Mouse (Mus musculus): ENCODE results near the gene Raf1. TPM values are rescaled to one million over a fixed set of nuclear protein-coding genes. Genes with fewer than 3 reads are reported as not detected.
A peak's percentile ranks its signal among the peaks of the same experiment; 100 is the strongest.

Gene Raf1
- polyA plus RNA-seq, 1 experiment from 2014 or later: 141 TPM

- 63% methylated on average over 4 of the region's 4 CpGs for WGBS
- peak overlapping the region; percentile 72; the same call in 1 of the 2 replicates for H3K4me3 ChIP-seq (ENCODE audit: low read depth, low read length)
- H3K27ac ChIP-seq (replicated peaks; ENCODE audit: low read depth, low read length): no peak overlapping the region
- peak overlapping the region; percentile 34; the same call in 1 of the 2 replicates for H3K4me2 ChIP-seq (ENCODE audit: low read depth, severe bottlenecking)
- no peaks in the 10 kb centered on the region for H3K4me1 ChIP-seq (ENCODE audit: control insufficient read depth, insufficient read depth, low read length)
- H3K9ac ChIP-seq (ENCODE audit: low read length): no peak overlapping the region
- H3K27me3 ChIP-seq (ENCODE audit: control insufficient read depth, insufficient read depth, low read length): no peaks in the 10 kb centered on the region
- H3K36me3 ChIP-seq (ENCODE audit: control insufficient read depth, insufficient read depth, low read length): no peaks in the 10 kb centered on the region
- ATAC-seq (ENCODE audit: insufficient number of reproducible peaks, low FRiP score, low TSS enrichment, low read depth): peak; percentile 18; the same call in 1 of the 2 replicates
- no peaks in the 10 kb centered on the region for H3K9me3 ChIP-seq (ENCODE audit: control insufficient read depth, low read length)
- DNase-seq (ENCODE audit: low spot score): no peak
These were observed 75.1 kb downstream of the Raf1 start for GRCm38 (mm10) chr6:115601322-115601714.

GRCm38 (mm10) chr6:115595667-115596066 lies 80.8 kb downstream of the Raf1 start:
- Histone ChIP-seq H3K4me1 (ENCODE audit: control insufficient read depth, insufficient read depth, low read length) (no peaks in the 10 kb centered on the region), H3K9me3 (ENCODE audit: control insufficient read depth, low read length) (no peaks in the 10 kb centered on the region), H3K36me3 (ENCODE audit: control insufficient read depth, insufficient read depth, low read length) (no peaks in the 10 kb centered on the region), H3K27ac (replicated peaks; ENCODE audit: low read depth, low read length) (no peak overlapping the region), H3K27me3 (ENCODE audit: control insufficient read depth, insufficient read depth, low read length) (no peaks in the 10 kb centered on the region), H3K9ac (ENCODE audit: low read length) (no peak overlapping the region), H3K4me3 (ENCODE audit: low read depth, low read length) (no peak overlapping the region), H3K4me2 (ENCODE audit: low read depth, severe bottlenecking) (no peak overlapping the region)
- WGBS: 61% methylated on average over 3 of the region's 3 CpGs
- ATAC-seq (ENCODE audit: insufficient number of reproducible peaks, low FRiP score, low TSS enrichment, low read depth) (no peak), DNase-seq (ENCODE audit: low spot score) (no peak)

GRCm38 (mm10) chr6:115594463-115594862 lies 82.0 kb downstream of the Raf1 start:
- H3K36me3 ChIP-seq (ENCODE audit: control insufficient read depth, insufficient read depth, low read length): no peaks in the 10 kb centered on the region
- 81% methylated on average over 3 of the region's 3 CpGs for WGBS
- no peaks in the 10 kb centered on the region for H3K4me1 ChIP-seq (ENCODE audit: control insufficient read depth, insufficient read depth, low read length)
- H3K4me2 ChIP-seq (ENCODE audit: low read depth, severe bottlenecking): no peak overlapping the region
- no peak overlapping the region for H3K9ac ChIP-seq (ENCODE audit: low read length)
- no peak for DNase-seq (ENCODE audit: low spot score)
- H3K27me3 ChIP-seq (ENCODE audit: control insufficient read depth, insufficient read depth, low read length): no peaks in the 10 kb centered on the region
- H3K4me3 ChIP-seq (ENCODE audit: low read depth, low read length): no peak overlapping the region
- ATAC-seq (ENCODE audit: insufficient number of reproducible peaks, low FRiP score, low TSS enrichment, low read depth): no peak
- H3K9me3 ChIP-seq (ENCODE audit: control insufficient read depth, low read length): no peaks in the 10 kb centered on the region
- no peak overlapping the region for H3K27ac ChIP-seq (replicated peaks; ENCODE audit: low read depth, low read length)

GRCm38 (mm10) chr6:115593252-115593651 lies 83.2 kb downstream of the Raf1 start:
- DNase-seq (ENCODE audit: low spot score) (no peak), ATAC-seq (ENCODE audit: insufficient number of reproducible peaks, low FRiP score, low TSS enrichment, low read depth) (no peak)

GRCm38 (mm10) chr6:115592458-115592857 lies 84.0 kb downstream of the Raf1 start, which contains the start of gene Mkrn2os:
Gene Mkrn2os (minus strand): TSS chr6:115592576.
- ATAC-seq (ENCODE audit: insufficient number of reproducible peaks, low FRiP score, low TSS enrichment, low read depth): no peak
- H3K9ac ChIP-seq (ENCODE audit: low read length): no peak within 1 kb of the TSS
- WGBS: 55% methylated on average over 5 of the region's 5 CpGs

More at GRCm38 (mm10) chr6:115593252-115593651, 83.2 kb downstream of the Raf1 start:
- Histone ChIP-seq H3K36me3 (ENCODE audit: control insufficient read depth, insufficient read depth, low read length) (no peaks in the 10 kb centered on the region), H3K4me3 (ENCODE audit: low read depth, low read length) (no peak overlapping the region), H3K27me3 (ENCODE audit: control insufficient read depth, insufficient read depth, low read length) (no peaks in the 10 kb centered on the region), H3K4me2 (ENCODE audit: low read depth, severe bottlenecking) (no peak overlapping the region), H3K4me1 (ENCODE audit: control insufficient read depth, insufficient read depth, low read length) (no peaks in the 10 kb centered on the region), H3K9me3 (ENCODE audit: control insufficient read depth, low read length) (no peaks in the 10 kb centered on the region), H3K27ac (replicated peaks; ENCODE audit: low read depth, low read length) (no peak overlapping the region), H3K9ac (ENCODE audit: low read length) (no peak overlapping the region)
- 94% methylated on average over 4 of the region's 4 CpGs for WGBS

GRCm38 (mm10) chr6:115591692-115592359 lies 84.6 kb downstream of the Raf1 start:
- Histone ChIP-seq H3K4me3 (ENCODE audit: low read depth, low read length) (no peak overlapping the region), H3K36me3 (ENCODE audit: control insufficient read depth, insufficient read depth, low read length) (no peaks in the 10 kb centered on the region), H3K4me1 (ENCODE audit: control insufficient read depth, insufficient read depth, low read length) (no peaks in the 10 kb centered on the region), H3K9me3 (ENCODE audit: control insufficient read depth, low read length) (no peaks in the 10 kb centered on the region), H3K27ac (replicated peaks; ENCODE audit: low read depth, low read length) (no peak overlapping the region), H3K4me2 (ENCODE audit: low read depth, severe bottlenecking) (no peak overlapping the region), H3K27me3 (ENCODE audit: control insufficient read depth, insufficient read depth, low read length) (no peaks in the 10 kb centered on the region), H3K9ac (ENCODE audit: low read length) (no peak overlapping the region)
- 85% methylated on average over 19 of the region's 19 CpGs for WGBS
- ATAC-seq (ENCODE audit: insufficient number of reproducible peaks, low FRiP score, low TSS enrichment, low read depth) (no peak), DNase-seq (ENCODE audit: low spot score) (no peak)

More at GRCm38 (mm10) chr6:115592458-115592857, 84.0 kb downstream of the Raf1 start, which contains the start of gene Mkrn2os:
- Histone ChIP-seq H3K4me1 (ENCODE audit: control insufficient read depth, insufficient read depth, low read length) (no peaks in the 10 kb centered on the region), H3K36me3 (ENCODE audit: control insufficient read depth, insufficient read depth, low read length) (no peaks in the 10 kb centered on the region), H3K9me3 (ENCODE audit: control insufficient read depth, low read length) (no peaks in the 10 kb centered on the region), H3K4me2 (ENCODE audit: low read depth, severe bottlenecking) (no peak within 1 kb of the TSS), H3K27ac (replicated peaks; ENCODE audit: low read depth, low read length) (no peak within 1 kb of the TSS), H3K27me3 (ENCODE audit: control insufficient read depth, insufficient read depth, low read length) (no peaks in the 10 kb centered on the region), H3K4me3 (ENCODE audit: low read depth, low read length) (no peak within 1 kb of the TSS)
- no peak for DNase-seq (ENCODE audit: low spot score)

- Histone ChIP-seq H3K9ac (ENCODE audit: low read length) (no peak overlapping the region), H3K27me3 (ENCODE audit: control insufficient read depth, insufficient read depth, low read length) (no peaks in the 10 kb centered on the region), H3K9me3 (ENCODE audit: control insufficient read depth, low read length) (no peaks in the 10 kb centered on the region), H3K4me1 (ENCODE audit: control insufficient read depth, insufficient read depth, low read length) (no peaks in the 10 kb centered on the region), H3K4me2 (ENCODE audit: low read depth, severe bottlenecking) (no peak overlapping the region), H3K4me3 (ENCODE audit: low read depth, low read length) (no peak overlapping the region), H3K27ac (replicated peaks; ENCODE audit: low read depth, low read length) (no peak overlapping the region), H3K36me3 (ENCODE audit: control insufficient read depth, insufficient read depth, low read length) (no peaks in the 10 kb centered on the region)
- ATAC-seq (ENCODE audit: insufficient number of reproducible peaks, low FRiP score, low TSS enrichment, low read depth) (no peak), DNase-seq (ENCODE audit: low spot score) (no peak)
- WGBS: 86% methylated on average over 10 of the region's 10 CpGs
These were observed 90.1 kb downstream of the Raf1 start for GRCm38 (mm10) chr6:115586321-115586720.

GRCm38 (mm10) chr6:115584176-115584575 lies 92.3 kb downstream of the Raf1 start:
- ATAC-seq (ENCODE audit: insufficient number of reproducible peaks, low FRiP score, low TSS enrichment, low read depth) (no peak), DNase-seq (ENCODE audit: low spot score) (no peak)
- no peaks in the 10 kb centered on the region for H3K4me1 ChIP-seq (ENCODE audit: control insufficient read depth, insufficient read depth, low read length)
- 88% methylated on average over 3 of the region's 3 CpGs for WGBS
- H3K9ac ChIP-seq (ENCODE audit: low read length): no peak overlapping the region
- no peaks in the 10 kb centered on the region for H3K27me3 ChIP-seq (ENCODE audit: control insufficient read depth, insufficient read depth, low read length)
- H3K36me3 ChIP-seq (ENCODE audit: control insufficient read depth, insufficient read depth, low read length): no peaks in the 10 kb centered on the region
- no peak overlapping the region for H3K27ac ChIP-seq (replicated peaks; ENCODE audit: low read depth, low read length)
- no peak overlapping the region for H3K4me3 ChIP-seq (ENCODE audit: low read depth, low read length)
- no peaks in the 10 kb centered on the region for H3K9me3 ChIP-seq (ENCODE audit: control insufficient read depth, low read length)
- no peak overlapping the region for H3K4me2 ChIP-seq (ENCODE audit: low read depth, severe bottlenecking)

Data from limb, embryonic 11.5 days (tissue).